Mouse (Mus musculus): ENCODE data around the gene Lrrc2. TPM values are rescaled to one million over a fixed set of nuclear protein-coding genes. Genes with fewer than 3 reads are reported as not detected.

Gene Lrrc2
- polyA plus RNA-seq, 1 experiment, result 0.26 TPM

GRCm38 (mm10) chr9:110948813-110949310, 2.5 kb upstream of the Lrrc2 start:
- no peak for DNase-seq (ENCODE audit: low read depth)
- TF ChIP-seq POLR2A (IDR thresholded peaks at IDR 0.05; ENCODE audit: borderline replicate concordance, extremely low read depth, insufficient read depth, insufficient read length, poor library complexity, severe bottlenecking) (no peak), CTCF (IDR thresholded peaks at IDR 0.05; ENCODE audit: borderline replicate concordance, extremely low read depth, insufficient read depth, insufficient read length) (no peak)

- TF ChIP-seq CTCF (IDR thresholded peaks at IDR 0.05; ENCODE audit: borderline replicate concordance, extremely low read depth, insufficient read depth, insufficient read length) (no peak), POLR2A (IDR thresholded peaks at IDR 0.05; ENCODE audit: borderline replicate concordance, extremely low read depth, insufficient read depth, insufficient read length, poor library complexity, severe bottlenecking) (no peak)
- DNase-seq (ENCODE audit: low read depth), result no peak
Observed at GRCm38 (mm10) chr9:110950109-110950508, 1.2 kb upstream of the Lrrc2 start.

- no peak for DNase-seq (ENCODE audit: low read depth)
- no peak for TF ChIP-seq CTCF (IDR thresholded peaks at IDR 0.05; ENCODE audit: borderline replicate concordance, extremely low read depth, insufficient read depth, insufficient read length)
- no peak for TF ChIP-seq POLR2A (IDR thresholded peaks at IDR 0.05; ENCODE audit: borderline replicate concordance, extremely low read depth, insufficient read depth, insufficient read length, poor library complexity, severe bottlenecking)
Observed at GRCm38 (mm10) chr9:110951866-110952265, 521 bp downstream of the Lrrc2 start.

GRCm38 (mm10) chr9:110952398-110952797, 1.1 kb downstream of the Lrrc2 start:
- DNase-seq (ENCODE audit: low read depth), result peak; percentile 29
- no peak for TF ChIP-seq POLR2A (IDR thresholded peaks at IDR 0.05; ENCODE audit: borderline replicate concordance, extremely low read depth, insufficient read depth, insufficient read length, poor library complexity, severe bottlenecking)
- TF ChIP-seq CTCF (IDR thresholded peaks at IDR 0.05; ENCODE audit: borderline replicate concordance, extremely low read depth, insufficient read depth, insufficient read length), result no peak

- DNase-seq (ENCODE audit: low read depth), result no peak
- no peak for TF ChIP-seq POLR2A (IDR thresholded peaks at IDR 0.05; ENCODE audit: borderline replicate concordance, extremely low read depth, insufficient read depth, insufficient read length, poor library complexity, severe bottlenecking)
- no peak for TF ChIP-seq CTCF (IDR thresholded peaks at IDR 0.05; ENCODE audit: borderline replicate concordance, extremely low read depth, insufficient read depth, insufficient read length)
Observed at GRCm38 (mm10) chr9:110952931-110953549, 1.7 kb downstream of the Lrrc2 start.

GRCm38 (mm10) chr9:110953550-110954461, 2.5 kb downstream of the Lrrc2 start:
- DNase-seq (ENCODE audit: low read depth), result peak; percentile 87
- TF ChIP-seq CTCF (IDR thresholded peaks at IDR 0.05; ENCODE audit: borderline replicate concordance, extremely low read depth, insufficient read depth, insufficient read length) (peak; percentile 74), POLR2A (IDR thresholded peaks at IDR 0.05; ENCODE audit: borderline replicate concordance, extremely low read depth, insufficient read depth, insufficient read length, poor library complexity, severe bottlenecking) (no peak)

GRCm38 (mm10) chr9:110954681-110955445, 3.5 kb downstream of the Lrrc2 start:
- TF ChIP-seq POLR2A (IDR thresholded peaks at IDR 0.05; ENCODE audit: borderline replicate concordance, extremely low read depth, insufficient read depth, insufficient read length, poor library complexity, severe bottlenecking), result no peak
- no peak for TF ChIP-seq CTCF (IDR thresholded peaks at IDR 0.05; ENCODE audit: borderline replicate concordance, extremely low read depth, insufficient read depth, insufficient read length)

GRCm38 (mm10) chr9:110955962-110956361, 4.6 kb downstream of the Lrrc2 start:
- TF ChIP-seq POLR2A (IDR thresholded peaks at IDR 0.05; ENCODE audit: borderline replicate concordance, extremely low read depth, insufficient read depth, insufficient read length, poor library complexity, severe bottlenecking), result no peak
- no peak for TF ChIP-seq CTCF (IDR thresholded peaks at IDR 0.05; ENCODE audit: borderline replicate concordance, extremely low read depth, insufficient read depth, insufficient read length)
- DNase-seq (ENCODE audit: low read depth), result no peak

More at GRCm38 (mm10) chr9:110954681-110955445, 3.5 kb downstream of the Lrrc2 start:
- no peak for DNase-seq (ENCODE audit: low read depth)

- no peak for DNase-seq (ENCODE audit: low read depth)
- TF ChIP-seq CTCF (IDR thresholded peaks at IDR 0.05; ENCODE audit: borderline replicate concordance, extremely low read depth, insufficient read depth, insufficient read length) (no peak), POLR2A (IDR thresholded peaks at IDR 0.05; ENCODE audit: borderline replicate concordance, extremely low read depth, insufficient read depth, insufficient read length, poor library complexity, severe bottlenecking) (no peak)
Observed at GRCm38 (mm10) chr9:110959669-110960068, 8.3 kb downstream of the Lrrc2 start.

GRCm38 (mm10) chr9:110960230-110961149, 9.1 kb downstream of the Lrrc2 start:
- no peak for DNase-seq (ENCODE audit: low read depth)
- TF ChIP-seq CTCF (IDR thresholded peaks at IDR 0.05; ENCODE audit: borderline replicate concordance, extremely low read depth, insufficient read depth, insufficient read length) (no peak), POLR2A (IDR thresholded peaks at IDR 0.05; ENCODE audit: borderline replicate concordance, extremely low read depth, insufficient read depth, insufficient read length, poor library complexity, severe bottlenecking) (no peak)
